Mouse (Mus musculus): ENCODE data around the gene Itgbl1. TPM values are rescaled to one million over a fixed set of nuclear protein-coding genes. Genes with fewer than 3 reads are reported as not detected.
"Not testable (repeated sequence)": the region's sequence is repeated elsewhere in the genome, so short reads cannot be mapped to it uniquely, and the experiment has no call there.

Itgbl1 gene
- polyA plus RNA-seq, 2 experiments = 1.8 to 2.6 TPM

- ATAC-seq (ENCODE audit: low FRiP score, low read depth) = no peak
- no peak for TF ChIP-seq POLR2A (IDR thresholded peaks at IDR 0.05; ENCODE audit: borderline replicate concordance, extremely low read depth, insufficient read depth, insufficient read length)
- DNase-seq (ENCODE audit: low spot score) = no peak
- no peak overlapping the region for H3K27ac ChIP-seq (replicated peaks; ENCODE audit: low read depth, low read length)
- H3K36me3 ChIP-seq (ENCODE audit: control insufficient read depth, insufficient read depth, low read length) = no peaks in the 10 kb centered on the region
- no peaks in the 10 kb centered on the region for H3K9me3 ChIP-seq (ENCODE audit: control insufficient read depth, low read length)
- H3K27me3 ChIP-seq (ENCODE audit: control insufficient read depth, insufficient read depth, low read length) = no peaks in the 10 kb centered on the region
- no peak overlapping the region for H3K9ac ChIP-seq (ENCODE audit: low read depth, low read length, severe bottlenecking)
- H3K4me2 ChIP-seq (replicated peaks; ENCODE audit: low read depth, low read length, severe bottlenecking) = no peak overlapping the region
- H3K4me3 ChIP-seq (replicated peaks; ENCODE audit: low read length) = no peak overlapping the region
- H3K4me1 ChIP-seq (ENCODE audit: control insufficient read depth, insufficient read depth, low read length) = peaks cover 6% of the 10 kb centered on the region; the same call in 1 of the 2 replicates
- 57% methylated on average over 1 of the region's 1 CpGs for WGBS
These were observed 2.6 kb downstream of the Itgbl1 start for GRCm38 (mm10) chr14:123662386-123662785.

- H3K4me2 ChIP-seq (replicated peaks; ENCODE audit: low read depth, low read length, severe bottlenecking) = no peak overlapping the region
- H3K4me3 ChIP-seq (replicated peaks; ENCODE audit: low read length) = no peak overlapping the region
- H3K27me3 ChIP-seq (ENCODE audit: control insufficient read depth, insufficient read depth, low read length) = no peaks in the 10 kb centered on the region
- no peaks in the 10 kb centered on the region for H3K9me3 ChIP-seq (ENCODE audit: control insufficient read depth, low read length)
- H3K27ac ChIP-seq (replicated peaks; ENCODE audit: low read depth, low read length) = no peak overlapping the region
- no peaks in the 10 kb centered on the region for H3K36me3 ChIP-seq (ENCODE audit: control insufficient read depth, insufficient read depth, low read length)
- no peak for TF ChIP-seq POLR2A (IDR thresholded peaks at IDR 0.05; ENCODE audit: borderline replicate concordance, extremely low read depth, insufficient read depth, insufficient read length)
- peaks cover 6% of the 10 kb centered on the region; the same call in 1 of the 2 replicates for H3K4me1 ChIP-seq (ENCODE audit: control insufficient read depth, insufficient read depth, low read length)
- no peak overlapping the region for H3K9ac ChIP-seq (ENCODE audit: low read depth, low read length, severe bottlenecking)
- ATAC-seq (ENCODE audit: low FRiP score, low read depth) = no peak
- no peak for DNase-seq (ENCODE audit: low spot score)
These were observed 3.4 kb downstream of the Itgbl1 start for GRCm38 (mm10) chr14:123663206-123663605.

- Histone ChIP-seq H3K27ac (replicated peaks; ENCODE audit: low read depth, low read length) (no peak overlapping the region), H3K4me2 (replicated peaks; ENCODE audit: low read depth, low read length, severe bottlenecking) (no peak overlapping the region), H3K9me3 (ENCODE audit: control insufficient read depth, low read length) (no peaks in the 10 kb centered on the region), H3K9ac (ENCODE audit: low read depth, low read length, severe bottlenecking) (no peak overlapping the region), H3K27me3 (ENCODE audit: control insufficient read depth, insufficient read depth, low read length) (no peaks in the 10 kb centered on the region), H3K4me1 (ENCODE audit: control insufficient read depth, insufficient read depth, low read length) (peaks cover 6% of the 10 kb centered on the region; the same call in 1 of the 2 replicates), H3K36me3 (ENCODE audit: control insufficient read depth, insufficient read depth, low read length) (no peaks in the 10 kb centered on the region), H3K4me3 (replicated peaks; ENCODE audit: low read length) (no peak overlapping the region)
- no peak for TF ChIP-seq POLR2A (IDR thresholded peaks at IDR 0.05; ENCODE audit: borderline replicate concordance, extremely low read depth, insufficient read depth, insufficient read length)
- ATAC-seq (ENCODE audit: low FRiP score, low read depth) (no peak), DNase-seq (ENCODE audit: low spot score) (no peak)
These were observed 4.7 kb downstream of the Itgbl1 start for GRCm38 (mm10) chr14:123664451-123664850.

- not testable (repeated sequence) for ATAC-seq (ENCODE audit: low FRiP score, low read depth); H3K9ac ChIP-seq (ENCODE audit: low read depth, low read length, severe bottlenecking); H3K36me3 ChIP-seq (ENCODE audit: control insufficient read depth, insufficient read depth, low read length); DNase-seq (ENCODE audit: low spot score); H3K27ac ChIP-seq (replicated peaks; ENCODE audit: low read depth, low read length); H3K4me2 ChIP-seq (replicated peaks; ENCODE audit: low read depth, low read length, severe bottlenecking); H3K4me1 ChIP-seq (ENCODE audit: control insufficient read depth, insufficient read depth, low read length); H3K4me3 ChIP-seq (replicated peaks; ENCODE audit: low read length); H3K9me3 ChIP-seq (ENCODE audit: control insufficient read depth, low read length); H3K27me3 ChIP-seq (ENCODE audit: control insufficient read depth, insufficient read depth, low read length)
- WGBS = 77% methylated on average over 21 of the region's 21 CpGs
These were observed 11.3 kb downstream of the Itgbl1 start for GRCm38 (mm10) chr14:123671076-123671475.

- Histone ChIP-seq H3K4me2 (replicated peaks; ENCODE audit: low read depth, low read length, severe bottlenecking) (no peak overlapping the region), H3K27ac (replicated peaks; ENCODE audit: low read depth, low read length) (no peak overlapping the region), H3K4me1 (ENCODE audit: control insufficient read depth, insufficient read depth, low read length) (no peaks in the 10 kb centered on the region), H3K9ac (ENCODE audit: low read depth, low read length, severe bottlenecking) (no peak overlapping the region), H3K9me3 (ENCODE audit: control insufficient read depth, low read length) (no peaks in the 10 kb centered on the region), H3K36me3 (ENCODE audit: control insufficient read depth, insufficient read depth, low read length) (no peaks in the 10 kb centered on the region), H3K4me3 (replicated peaks; ENCODE audit: low read length) (no peak overlapping the region), H3K27me3 (ENCODE audit: control insufficient read depth, insufficient read depth, low read length) (no peaks in the 10 kb centered on the region)
- no peak for TF ChIP-seq POLR2A (IDR thresholded peaks at IDR 0.05; ENCODE audit: borderline replicate concordance, extremely low read depth, insufficient read depth, insufficient read length)
- ATAC-seq (ENCODE audit: low FRiP score, low read depth) = no peak
- WGBS = 71% methylated on average over 2 of the region's 2 CpGs
- DNase-seq (ENCODE audit: low spot score) = no peak
These were observed 18.3 kb downstream of the Itgbl1 start for GRCm38 (mm10) chr14:123678091-123678490.

- H3K4me1 ChIP-seq (ENCODE audit: control insufficient read depth, insufficient read depth, low read length) = no peaks in the 10 kb centered on the region
- ATAC-seq (ENCODE audit: low FRiP score, low read depth) (no peak), DNase-seq (ENCODE audit: low spot score) (no peak)
- H3K9me3 ChIP-seq (ENCODE audit: control insufficient read depth, low read length) = no peaks in the 10 kb centered on the region
- H3K4me3 ChIP-seq (replicated peaks; ENCODE audit: low read length) = no peak overlapping the region
- no peak for TF ChIP-seq POLR2A (IDR thresholded peaks at IDR 0.05; ENCODE audit: borderline replicate concordance, extremely low read depth, insufficient read depth, insufficient read length)
- no peak overlapping the region for H3K9ac ChIP-seq (ENCODE audit: low read depth, low read length, severe bottlenecking)
- no peaks in the 10 kb centered on the region for H3K36me3 ChIP-seq (ENCODE audit: control insufficient read depth, insufficient read depth, low read length)
- H3K27ac ChIP-seq (replicated peaks; ENCODE audit: low read depth, low read length) = no peak overlapping the region
- H3K4me2 ChIP-seq (replicated peaks; ENCODE audit: low read depth, low read length, severe bottlenecking) = no peak overlapping the region
- no peaks in the 10 kb centered on the region for H3K27me3 ChIP-seq (ENCODE audit: control insufficient read depth, insufficient read depth, low read length)
These were observed 55.0 kb downstream of the Itgbl1 start for GRCm38 (mm10) chr14:123714751-123715150.

All from limb, embryonic 14.5 days (tissue).